Mouse (Mus musculus) gastrocnemius, postnatal 14 days (tissue): ENCODE measurements around the gene Gja8. TPM values are rescaled to one million over a fixed set of nuclear protein-coding genes. Genes with fewer than 3 reads are reported as not detected.

Experiments used
- DNase-seq: peaks from one replicate; pipeline ENCODE4 v3.0.0; 2021; ENCODE audit warnings: mixed read lengths
- intact Hi-C: fragments of 180-260 bp; cut with DNase I; formaldehyde crosslinking; loops from one replicate; pipeline ENCODE4 v1.15.1; 2025; ENCODE audit warnings: low total_unique reads
- total RNA-seq, 2 experiments: library from RNA; stranded (reverse); gene quantifications; 2 replicates each; pipeline ENCODE4 v1.2.3; 2021

Gja8 gene
- total RNA-seq, 2 experiments from 2014 or later = not detected

DNA sequence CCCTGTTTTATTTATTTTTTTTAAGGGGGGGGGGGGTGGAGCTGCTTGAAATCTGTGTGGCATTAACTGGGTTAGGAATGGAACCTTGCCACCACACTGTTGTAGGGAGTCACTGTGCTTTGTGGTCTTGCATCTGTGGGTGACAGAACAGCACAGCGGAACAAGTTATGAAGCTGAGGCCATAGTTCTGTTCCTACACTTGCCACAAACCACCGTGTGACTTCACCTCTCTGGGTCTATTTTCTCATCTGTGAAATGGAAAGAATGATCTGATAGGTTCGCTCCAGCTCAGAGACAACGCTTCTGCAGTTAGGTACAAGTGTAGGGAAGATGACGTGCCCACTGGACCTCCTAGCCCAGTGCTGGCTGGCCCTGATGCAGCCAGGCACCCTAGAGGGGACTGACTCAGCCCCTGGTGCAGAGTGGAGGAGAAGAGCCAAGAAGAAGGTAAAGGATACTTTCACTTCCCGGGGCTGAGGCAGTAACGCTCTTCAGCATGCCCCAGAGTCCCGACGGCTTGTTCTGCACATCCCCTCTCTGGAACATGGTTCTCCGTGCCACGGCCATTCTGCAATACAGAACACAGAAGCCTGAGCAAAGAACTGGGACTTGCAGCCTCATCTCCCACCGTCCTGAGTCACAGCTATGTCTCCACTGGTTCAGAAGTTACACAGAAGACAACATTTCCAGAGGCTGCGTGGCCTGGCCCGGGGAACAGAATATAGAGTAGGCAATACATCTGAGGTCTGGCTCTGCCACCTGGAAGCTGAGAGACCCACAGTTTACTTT lies 43.6 kb downstream of the Gja8 start:
- intact Hi-C loops = no loop called here
- no peak for DNase-seq

DNA sequence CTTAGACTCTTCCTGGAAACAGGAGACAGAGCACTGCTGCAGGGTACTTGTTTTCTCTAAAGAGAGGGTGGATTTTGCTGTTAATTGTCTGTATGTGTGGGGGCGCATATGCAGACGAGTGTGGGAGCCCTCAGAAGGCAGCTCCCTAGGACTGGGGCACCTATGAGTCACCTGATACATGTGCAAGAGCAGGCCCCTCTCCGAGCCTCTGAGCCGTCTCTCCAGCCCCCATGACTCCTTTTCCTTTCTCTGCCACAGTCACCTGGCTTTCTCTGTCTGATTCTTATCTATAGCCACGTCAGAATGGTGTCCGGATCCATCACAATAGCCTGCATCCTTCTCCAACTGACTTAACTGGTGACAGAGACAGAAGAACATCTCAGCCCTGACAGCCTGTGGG lies 44.3 kb downstream of the Gja8 start:
- no peak for DNase-seq
- intact Hi-C loops = no loop called here

DNA sequence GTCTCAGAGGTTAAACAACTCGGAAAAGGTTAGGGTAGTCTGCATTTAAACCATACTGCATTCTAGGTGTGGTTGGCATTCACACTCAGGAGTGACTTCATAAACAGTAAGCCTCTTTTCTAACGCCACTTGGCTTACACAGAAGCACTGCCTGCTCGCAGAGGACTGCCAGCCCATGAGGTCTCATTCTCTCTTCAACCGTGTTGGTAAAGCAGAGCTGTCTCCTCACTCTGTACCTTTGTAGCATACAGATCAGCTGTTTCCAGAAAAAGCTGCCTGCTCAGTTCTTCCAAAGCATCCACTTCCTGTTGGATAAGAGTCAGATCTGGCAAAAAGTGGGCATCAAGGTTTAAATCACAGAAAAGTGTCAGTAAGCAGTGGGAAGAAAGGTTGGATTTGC lies 45.4 kb downstream of the Gja8 start:
- intact Hi-C loops = no loop called here
- DNase-seq = no peak

DNA sequence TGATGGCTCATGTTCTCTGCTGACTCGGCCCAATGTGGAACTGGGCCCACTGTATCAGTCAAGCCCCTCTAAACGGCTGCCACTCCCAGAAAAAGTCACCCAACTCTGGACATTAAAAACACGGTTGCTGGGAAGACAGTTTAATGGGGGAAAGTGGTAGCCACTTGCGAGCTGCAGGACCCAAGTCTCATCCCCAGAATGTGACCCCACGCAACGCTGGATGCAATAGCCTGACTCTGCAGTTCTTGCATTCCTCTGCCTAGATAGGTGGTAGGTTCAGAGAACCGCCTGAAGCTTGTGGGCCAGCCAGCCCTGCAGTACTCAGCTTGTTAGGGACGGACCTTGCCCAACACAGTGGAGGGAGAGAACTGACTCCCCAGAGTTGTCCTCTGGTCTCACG lies 46.3 kb downstream of the Gja8 start:
- DNase-seq = no peak
- intact Hi-C loops = no loop called here

DNA sequence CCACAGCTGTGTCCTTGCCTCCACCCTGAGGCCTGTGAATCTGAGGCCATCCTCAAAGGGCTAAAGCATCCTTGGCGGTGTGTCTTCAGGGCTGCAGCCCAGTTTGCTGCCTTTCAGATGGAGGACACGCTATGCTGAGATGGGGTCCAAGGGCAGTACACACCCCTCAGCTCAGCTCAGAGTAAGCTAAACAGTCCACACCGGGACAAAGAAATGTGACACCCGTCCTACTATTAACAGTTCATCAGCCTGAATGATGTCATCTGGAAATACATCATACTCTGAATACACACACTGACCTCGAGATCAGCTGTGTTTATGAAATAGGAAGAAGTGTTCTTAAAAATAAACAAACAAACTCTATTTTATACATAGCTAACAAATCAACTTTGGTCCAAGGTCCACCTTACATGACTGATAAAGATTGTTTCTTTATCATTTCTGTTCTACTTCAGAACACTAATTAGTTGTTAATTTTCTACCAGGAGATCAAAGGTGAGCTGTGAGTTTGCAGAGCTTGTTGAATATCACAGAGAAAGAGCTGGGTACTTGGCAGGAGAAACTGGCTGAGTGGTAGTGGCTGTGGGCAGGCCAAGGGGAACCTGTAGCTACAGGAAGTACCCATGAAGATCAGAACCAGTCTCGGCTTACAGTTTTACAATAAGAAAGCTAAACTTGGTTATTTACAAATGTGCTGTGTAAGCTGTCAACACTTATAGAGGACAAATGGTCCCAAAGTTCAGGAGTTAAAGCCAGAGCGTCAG lies 50.8 kb downstream of the Gja8 start:
- DNase-seq = no peak
- intact Hi-C loops = no loop called here

DNA sequence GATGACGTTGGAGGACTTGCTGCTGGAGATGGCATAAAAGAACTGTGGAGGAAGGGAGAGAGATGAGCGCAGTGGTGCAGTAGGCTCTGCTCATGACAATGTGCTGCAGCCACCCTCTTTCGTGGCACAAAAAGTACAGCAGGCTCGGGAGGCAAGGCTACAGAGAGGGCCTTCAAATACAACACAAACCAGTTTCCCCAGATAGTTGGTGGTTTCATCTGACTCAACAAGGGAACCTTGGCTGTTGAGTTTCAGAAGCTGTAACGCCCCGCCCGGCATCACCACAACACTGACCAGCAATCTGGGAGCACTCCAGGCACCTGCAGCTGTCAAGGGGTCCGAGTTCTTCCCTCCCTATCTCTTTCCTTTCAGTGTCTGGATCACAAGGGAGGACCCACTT lies 53.3 kb downstream of the Gja8 start:
- intact Hi-C loops = no loop called here
- no peak for DNase-seq

DNA sequence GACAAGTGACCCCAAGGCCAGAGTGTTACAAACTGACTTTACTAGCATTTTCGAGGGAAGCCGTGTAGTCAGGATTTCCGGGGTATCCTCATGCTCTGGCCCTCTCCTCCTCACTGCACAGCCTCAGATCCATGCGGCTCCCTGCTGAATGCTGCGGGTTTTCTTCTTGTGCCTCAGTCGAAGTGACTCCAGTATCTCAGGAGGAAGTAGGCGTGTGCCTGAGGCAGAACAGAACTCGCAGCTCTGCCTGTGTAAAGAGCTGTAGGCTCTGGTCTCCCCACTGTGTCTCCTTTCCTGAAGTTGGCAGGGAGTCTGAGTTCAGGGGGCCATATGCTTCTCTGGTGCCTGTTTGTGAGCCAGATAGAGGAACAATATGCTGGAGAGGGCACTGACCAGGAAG lies 54.8 kb downstream of the Gja8 start:
- intact Hi-C loops = no loop called here
- DNase-seq = no peak

DNA sequence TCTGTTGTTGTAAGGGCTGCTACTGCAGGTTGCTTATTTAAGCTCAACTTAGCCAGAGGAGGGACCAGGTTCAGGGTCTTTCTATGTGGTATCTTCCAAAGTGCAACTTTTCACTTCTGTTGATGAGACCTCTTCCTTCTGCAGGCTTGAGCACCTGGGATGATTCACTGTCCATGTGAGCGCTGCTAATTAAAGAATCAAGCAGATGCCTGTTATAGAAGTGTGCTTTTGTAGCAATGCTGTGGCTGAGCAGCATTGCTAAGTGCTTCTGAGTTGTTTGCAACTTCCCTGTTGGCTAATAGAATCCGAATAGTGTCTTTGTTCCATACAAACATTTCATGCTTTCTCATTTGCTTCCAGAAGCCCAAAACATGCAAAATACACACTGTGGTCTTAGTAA lies 55.5 kb downstream of the Gja8 start:
- intact Hi-C loops = no loop called here
- DNase-seq = no peak

DNA sequence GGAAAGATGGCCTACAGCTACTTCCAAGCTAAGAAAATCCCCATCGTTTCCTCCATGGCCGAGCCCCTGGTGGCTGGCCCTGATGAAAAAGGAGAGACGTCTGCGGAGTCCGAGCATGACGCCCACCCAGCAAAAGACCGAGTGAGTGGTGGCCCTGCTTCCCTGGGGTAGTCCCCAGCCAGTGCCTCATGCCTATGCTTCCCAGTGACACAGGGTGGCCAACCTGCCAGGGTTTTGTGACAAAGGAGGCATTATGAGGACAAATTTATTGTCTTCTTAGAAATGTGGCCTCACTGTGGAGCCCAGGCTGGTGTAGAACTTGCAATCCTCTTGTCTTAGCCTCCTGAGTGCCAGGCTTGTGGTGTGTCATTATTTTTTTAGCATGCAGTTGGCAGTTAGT lies 56.7 kb downstream of the Gja8 start:
- DNase-seq = no peak
- intact Hi-C loops = no loop called here

DNA sequence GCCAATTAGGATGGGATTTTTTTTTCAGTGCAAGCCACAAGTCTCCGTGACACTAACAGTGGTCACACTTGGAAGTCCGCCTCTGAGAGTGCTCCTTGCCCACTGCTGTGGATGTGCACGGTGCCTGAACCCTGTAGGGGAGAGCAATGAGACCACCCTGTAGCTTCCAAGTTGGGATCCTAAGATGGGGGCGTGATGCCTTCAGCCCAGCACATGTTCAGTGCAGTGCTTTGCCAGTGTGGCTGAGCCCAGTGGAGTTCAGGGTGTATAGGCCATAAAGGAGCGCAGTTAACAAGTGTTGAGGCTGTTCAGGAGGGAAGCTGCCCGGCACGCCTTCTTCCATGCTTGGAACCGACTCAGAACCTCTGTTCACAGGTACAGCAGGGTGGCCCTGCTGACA lies 57.3 kb downstream of the Gja8 start:
- intact Hi-C loops = no loop called here
- no peak for DNase-seq

DNA sequence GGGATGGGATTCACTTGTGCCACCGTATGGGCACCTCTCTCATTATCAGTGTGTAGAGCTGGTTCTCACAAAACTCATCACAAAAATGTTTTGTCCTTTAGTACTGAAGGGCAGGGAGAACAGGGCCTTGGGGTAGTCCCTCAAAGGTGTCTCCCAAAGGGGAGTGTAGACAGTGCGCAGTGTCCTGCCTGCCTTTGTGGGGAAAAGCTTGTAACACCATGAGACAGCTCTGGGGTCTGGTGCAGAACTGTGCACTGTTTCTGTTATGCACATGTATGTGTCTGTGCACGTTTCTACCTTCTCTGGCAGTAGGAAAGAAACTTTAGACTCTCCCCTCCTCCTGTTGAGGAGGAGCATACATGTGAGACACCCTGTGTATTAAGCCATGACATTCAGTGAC lies 58.0 kb downstream of the Gja8 start:
- no peak for DNase-seq
- intact Hi-C loops = no loop called here

Other genes starting within 250 kb of the Gja8 start
- 10 to 100 TPM; 10.4 to 12.1 TPM for gene Pias3, start 229.6 kb downstream of the Gja8 start, total RNA-seq
- under 1 TPM; 0.96 to 1.00 TPM for gene Nudt17, start 217.5 kb downstream of the Gja8 start, total RNA-seq
- gene Polr3c, start 198.4 kb downstream of the Gja8 start, total RNA-seq = 10 to 100 TPM; 16.0 to 18.7 TPM
- gene Rnf115, start 198.4 kb downstream of the Gja8 start, total RNA-seq = 10 to 100 TPM; 53.8 to 89.7 TPM
- not detected for gene Pdzk1, start 96.7 kb downstream of the Gja8 start, total RNA-seq
- gene Cd160, start 96.7 kb downstream of the Gja8 start, total RNA-seq = not detected
- gene Gja5, start 21.3 kb downstream of the Gja8 start, total RNA-seq = 1 to 10 TPM; 3.1 to 3.9 TPM
- gene Gpr89, start 20.7 kb downstream of the Gja8 start, total RNA-seq = 10 to 100 TPM; 14.8 to 17.6 TPM
- gene Acp6, start 232.8 kb upstream of the Gja8 start, total RNA-seq = 10 to 100 TPM; 16.3 to 16.9 TPM